Mouse (Mus musculus) cerebellum, postnatal 4 days (tissue): Measurements from ENCODE around the gene Perm1.
A peak's percentile ranks its signal among the peaks of the same experiment; 100 is the strongest.

Source experiments
- DNase-seq, 2 experiments: peaks; one replicate each; pipeline ENCODE4 v3.0.0; 2022; ENCODE audit warnings: low spot score in 2 of 2, mixed read lengths in 1 of 2

Gene Perm1

DNA sequence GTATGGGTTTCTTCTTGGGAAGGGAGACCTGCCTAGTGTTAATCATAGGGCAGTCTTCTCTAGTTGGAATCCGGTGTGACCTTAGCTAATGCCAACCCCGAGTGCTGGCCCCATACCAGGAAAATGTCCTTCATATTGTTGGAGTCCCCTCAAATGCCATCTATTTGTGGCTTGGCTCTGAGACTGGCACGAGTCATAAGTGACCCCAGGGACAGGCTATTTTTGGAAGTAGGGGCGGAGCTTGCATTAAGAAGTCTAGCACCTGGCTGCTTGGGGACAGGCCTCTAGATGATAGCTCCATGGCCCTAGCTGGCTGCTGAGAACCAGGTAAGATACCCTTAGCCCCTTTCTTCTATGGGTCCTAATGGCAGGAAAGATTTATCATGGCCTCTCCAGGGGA lies at the start of gene Perm1:
Gene Perm1, plus strand, starts transcription at position 220 of the 400 bp plus-strand sequence.
- no peak for DNase-seq

DNA sequence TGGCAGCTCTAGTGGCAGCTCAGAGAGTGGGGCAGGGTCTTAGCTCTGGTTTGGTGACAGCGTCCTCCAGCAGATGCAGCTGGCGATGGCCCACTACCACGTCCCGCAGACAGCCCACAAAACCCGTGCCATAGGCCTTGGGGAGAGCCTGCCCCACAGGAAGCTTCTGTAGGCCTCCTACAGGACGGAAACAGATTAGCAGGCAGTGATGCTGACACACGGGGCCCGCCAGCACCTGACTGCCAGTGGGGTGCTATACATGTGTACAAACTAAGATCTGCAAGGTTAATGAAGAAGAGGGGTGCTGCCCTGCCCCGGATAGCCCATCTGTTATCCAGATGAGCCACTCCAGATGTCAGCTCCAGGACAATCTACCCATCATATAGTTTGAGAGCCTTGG lies 49.2 kb upstream of the Perm1 start:
- DNase-seq: no peak

DNA sequence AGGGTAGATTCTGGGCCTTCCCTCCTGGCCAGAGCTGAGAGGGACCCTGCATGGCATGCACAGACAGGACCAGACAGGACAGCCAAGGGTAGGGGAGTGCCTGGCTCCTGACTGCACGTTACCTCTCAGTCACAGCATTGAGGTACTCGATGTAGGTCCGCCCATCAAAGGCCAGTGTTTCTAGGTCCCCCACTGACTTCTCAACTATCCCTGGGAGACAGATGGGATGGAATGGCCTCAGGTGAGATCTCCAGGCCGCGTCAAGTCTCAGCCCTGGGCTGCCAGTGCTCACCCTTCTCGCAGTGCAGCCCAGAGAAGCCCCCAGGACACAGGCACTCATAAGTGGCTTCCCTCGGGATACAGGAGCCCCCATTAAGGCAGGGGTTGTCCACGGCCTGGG lies 47.1 kb upstream of the Perm1 start:
- no peak for DNase-seq

DNA sequence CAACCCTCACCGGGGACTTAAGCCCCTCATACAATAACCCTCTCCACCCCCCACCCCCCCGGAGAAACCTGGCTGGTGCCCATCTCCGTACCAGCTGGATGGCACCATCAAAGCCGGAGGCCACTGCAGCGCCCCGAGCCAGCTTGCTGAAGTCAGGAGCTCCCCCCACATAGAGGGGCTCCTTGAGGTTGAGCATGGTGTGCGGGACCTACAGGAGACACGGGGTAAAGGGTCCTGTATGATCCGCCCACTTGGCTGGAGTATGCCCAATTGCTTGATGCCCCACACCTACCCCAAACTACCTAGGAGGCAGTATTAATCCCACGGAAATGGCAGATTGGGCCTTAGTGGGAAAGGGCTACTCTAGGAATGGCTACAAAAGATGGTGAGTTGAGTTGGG lies 46.5 kb upstream of the Perm1 start:
- DNase-seq: no peak

DNA sequence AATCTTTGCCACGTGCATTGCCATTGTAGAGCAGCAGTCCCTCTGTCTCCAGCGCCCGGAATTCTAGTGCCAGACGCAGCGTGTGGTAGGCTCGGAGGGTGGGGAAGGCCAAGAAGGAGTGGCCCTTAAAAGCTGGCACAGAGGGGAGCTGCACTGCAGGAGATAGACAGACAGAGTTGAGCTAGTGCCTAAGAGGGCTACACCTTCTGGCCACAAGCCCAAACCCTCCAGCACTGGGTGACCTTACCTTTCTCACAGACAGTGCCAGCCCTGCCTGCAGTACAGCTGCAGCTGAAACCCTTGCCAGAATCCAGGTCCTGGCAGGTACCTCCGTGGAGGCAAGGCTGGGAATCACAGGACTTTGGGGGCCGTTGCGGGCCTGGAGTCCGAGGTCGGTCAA lies 43.8 kb upstream of the Perm1 start:
- no peak for DNase-seq

DNA sequence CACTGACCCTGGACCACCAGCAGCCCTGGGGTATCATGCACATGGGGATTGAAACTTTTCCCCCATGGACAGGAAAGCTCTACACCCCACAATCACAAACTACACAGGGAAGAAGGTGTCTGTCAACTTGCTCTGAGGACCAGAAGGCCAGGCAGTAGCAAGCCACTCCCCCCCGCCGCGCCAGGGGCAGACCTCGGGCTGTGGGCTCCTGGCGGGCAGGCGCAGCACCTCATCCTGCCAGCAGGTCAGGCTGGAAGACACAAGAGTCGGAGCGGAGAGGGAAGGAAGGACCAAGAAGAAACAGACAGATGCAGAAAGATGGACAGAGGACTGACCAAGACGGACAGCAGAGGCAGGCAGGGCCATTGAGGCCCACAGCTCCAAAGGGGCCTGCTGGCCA lies 38.0 kb upstream of the Perm1 start:
- no peak for DNase-seq

DNA sequence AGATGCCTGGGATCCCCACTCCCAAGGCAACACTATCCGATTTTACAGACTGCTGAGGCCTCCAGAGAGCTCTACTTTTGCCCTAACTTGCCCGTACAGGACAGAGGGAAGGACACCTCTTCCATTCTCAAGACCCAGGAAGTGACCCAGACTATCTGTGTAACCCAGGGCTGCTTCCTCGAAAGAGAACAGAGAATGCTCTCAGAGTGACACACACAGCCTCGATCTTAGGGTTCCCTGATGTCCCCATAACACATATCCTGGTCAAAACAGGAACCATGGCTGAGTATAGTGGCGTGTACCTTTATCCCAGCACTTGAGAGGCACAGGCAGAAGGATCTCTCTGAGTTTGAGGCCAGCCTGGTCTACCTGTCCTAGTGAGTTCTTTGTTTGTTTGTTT lies 31.9 kb upstream of the Perm1 start:
- DNase-seq: no peak

DNA sequence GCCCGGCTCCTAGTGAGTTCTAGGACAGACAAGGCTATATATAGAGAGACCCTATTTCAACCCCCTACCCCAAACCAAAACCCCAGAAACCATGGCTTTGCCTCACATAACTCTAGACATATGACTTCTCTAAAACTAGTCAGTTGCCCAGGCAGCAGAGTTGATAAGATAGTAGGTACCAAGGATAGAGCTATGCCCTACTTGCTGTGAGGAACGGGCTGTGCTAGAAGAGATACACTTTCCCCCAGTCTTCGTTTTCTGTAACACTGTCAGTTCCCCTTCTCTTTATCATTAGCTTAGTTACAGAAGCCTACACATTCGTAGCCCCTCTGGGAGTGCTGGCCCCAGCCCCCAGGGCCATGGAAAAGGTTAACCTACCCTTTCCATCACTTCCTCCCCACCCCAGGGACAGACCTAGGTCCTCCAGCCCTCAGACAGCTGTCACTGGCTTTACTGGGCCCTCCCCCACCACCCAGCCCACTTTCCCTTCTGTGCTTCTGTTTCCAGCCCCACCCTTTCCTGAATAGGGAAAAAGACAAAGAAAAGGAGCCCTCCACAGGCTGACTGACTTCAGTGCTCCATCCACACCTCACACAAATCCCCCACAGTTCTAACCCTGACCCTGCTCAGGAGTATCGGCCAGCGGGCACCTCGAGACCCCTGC lies 31.2 kb upstream of the Perm1 start:
- no peak for DNase-seq

DNA sequence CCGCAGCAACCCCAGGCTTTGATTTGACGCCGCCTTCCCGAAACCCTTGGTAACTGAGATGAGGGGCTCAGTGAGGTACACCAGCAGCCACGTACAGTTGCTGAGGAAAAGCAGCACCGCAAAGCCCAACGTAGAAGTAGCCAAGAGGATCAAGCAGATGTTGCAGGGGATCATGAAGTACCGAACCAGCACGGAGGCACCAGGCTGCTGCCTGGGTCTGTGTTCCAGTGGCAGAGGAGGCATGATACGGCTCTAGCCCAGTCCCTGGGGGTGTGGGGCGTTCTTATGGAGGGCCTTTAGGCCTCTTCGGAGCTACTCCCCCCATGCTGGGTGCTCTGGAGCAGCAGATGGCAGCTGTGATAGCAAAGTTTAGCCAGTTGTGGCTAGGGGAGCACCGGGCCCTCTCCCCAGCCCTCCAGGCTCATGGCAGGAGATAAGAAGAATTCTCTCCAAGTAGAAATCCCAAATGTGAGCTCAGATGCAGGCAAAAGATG lies 30.2 kb upstream of the Perm1 start:
- DNase-seq: peak in 1 of 2 experiments; percentile 16

DNA sequence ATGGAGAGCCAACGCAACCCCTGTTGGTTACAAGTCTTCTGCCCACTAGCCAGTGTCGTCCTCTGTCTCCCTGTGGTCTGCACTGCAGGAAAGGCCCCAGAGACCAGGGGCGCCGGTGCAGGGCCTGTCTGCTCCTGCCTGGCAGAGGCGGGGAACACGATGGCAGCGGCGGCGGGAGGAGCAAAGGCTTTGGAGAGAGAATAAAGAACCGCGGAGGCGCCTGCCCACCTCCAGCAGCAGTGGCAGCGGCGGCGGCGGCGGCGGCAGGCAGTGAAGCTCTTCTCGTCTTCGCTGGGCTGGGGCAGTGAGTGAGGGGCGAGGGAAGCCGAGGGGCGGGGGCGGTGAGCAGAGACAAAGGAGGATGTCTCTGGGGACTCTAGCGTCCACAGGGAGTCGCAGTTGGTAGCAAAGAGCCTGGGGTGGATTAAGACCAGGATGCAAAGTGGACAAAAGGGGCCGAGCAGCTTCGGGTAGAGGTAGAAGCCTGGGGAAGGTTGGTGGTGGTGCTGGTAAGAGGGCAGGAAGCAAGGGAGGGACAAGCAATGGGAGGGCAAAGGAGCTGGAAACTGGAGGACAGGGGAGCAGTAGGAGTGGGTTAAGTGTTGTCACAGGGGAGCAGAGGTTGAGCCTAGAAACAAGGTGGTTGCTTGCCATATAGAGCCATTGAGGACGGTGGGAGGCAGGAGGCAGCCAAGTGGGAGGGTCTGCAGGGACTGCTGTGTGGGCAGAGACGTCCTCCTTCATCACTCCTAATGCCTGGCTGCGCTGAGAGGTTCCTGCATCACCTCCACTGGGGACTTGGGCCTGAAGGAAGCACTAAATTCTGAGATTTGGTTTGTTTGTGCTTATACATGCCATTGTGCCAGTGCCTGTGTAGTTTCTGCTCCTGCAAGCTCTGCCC lies 29.5 kb upstream of the Perm1 start:
- peak in 1 of 2 experiments; percentile 51 for DNase-seq

DNA sequence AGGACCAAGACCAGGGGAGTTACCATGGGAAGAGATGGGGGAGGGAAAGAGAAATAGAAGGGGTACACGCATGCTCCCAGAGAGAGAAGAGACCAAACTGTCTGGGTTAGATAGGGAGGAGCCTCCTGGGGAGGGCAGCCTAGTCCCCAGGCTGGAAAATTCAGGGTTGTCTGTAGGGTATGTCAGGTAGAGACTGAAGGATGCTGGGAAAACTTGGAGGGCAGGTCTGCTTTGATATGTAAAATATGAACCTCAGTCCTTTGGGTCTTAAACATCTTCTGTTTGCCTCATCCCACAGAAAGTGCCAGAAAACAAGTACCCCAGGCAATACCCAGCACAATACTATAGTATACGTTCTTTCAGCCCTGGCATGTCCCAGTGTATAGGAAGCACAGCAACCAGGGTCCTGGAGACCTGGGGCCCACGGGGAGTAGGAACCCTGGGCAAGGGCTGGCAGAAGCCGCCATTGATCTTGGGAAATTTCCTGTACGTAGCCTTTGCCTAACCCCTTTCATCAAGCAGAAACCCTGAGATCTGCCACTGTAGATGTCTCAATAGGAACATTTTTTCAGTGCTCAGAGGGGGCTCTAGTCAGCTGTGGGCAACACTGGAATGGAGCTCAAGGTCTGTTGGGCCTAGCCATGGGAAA lies 27.4 kb upstream of the Perm1 start:
- DNase-seq: no peak

DNA sequence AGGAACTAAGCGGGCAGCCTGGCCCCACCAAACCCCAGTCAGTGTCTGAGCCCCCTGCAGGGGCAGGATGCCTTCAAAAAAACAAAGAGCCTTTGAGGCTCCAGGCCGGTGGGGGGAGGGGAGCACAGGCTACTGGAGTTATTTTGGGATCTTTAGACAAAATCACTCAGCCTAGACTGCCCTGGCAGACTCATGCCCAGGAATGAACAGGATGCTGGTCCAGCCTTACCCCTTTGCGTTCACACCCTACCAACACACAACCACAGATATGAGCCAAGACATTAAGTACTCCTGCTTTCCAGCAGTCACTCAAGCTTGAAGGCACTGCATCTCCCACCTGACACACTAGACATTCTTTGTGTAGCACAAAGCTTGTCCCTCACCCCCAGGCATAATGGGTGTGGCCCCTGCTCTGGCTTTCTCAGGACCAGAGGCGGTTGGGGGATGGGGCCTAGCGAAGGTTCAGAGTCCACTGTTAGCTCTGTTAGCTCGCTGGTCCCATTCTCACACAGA lies 26.8 kb upstream of the Perm1 start:
- DNase-seq: peak in 1 of 2 experiments; percentile 53

DNA sequence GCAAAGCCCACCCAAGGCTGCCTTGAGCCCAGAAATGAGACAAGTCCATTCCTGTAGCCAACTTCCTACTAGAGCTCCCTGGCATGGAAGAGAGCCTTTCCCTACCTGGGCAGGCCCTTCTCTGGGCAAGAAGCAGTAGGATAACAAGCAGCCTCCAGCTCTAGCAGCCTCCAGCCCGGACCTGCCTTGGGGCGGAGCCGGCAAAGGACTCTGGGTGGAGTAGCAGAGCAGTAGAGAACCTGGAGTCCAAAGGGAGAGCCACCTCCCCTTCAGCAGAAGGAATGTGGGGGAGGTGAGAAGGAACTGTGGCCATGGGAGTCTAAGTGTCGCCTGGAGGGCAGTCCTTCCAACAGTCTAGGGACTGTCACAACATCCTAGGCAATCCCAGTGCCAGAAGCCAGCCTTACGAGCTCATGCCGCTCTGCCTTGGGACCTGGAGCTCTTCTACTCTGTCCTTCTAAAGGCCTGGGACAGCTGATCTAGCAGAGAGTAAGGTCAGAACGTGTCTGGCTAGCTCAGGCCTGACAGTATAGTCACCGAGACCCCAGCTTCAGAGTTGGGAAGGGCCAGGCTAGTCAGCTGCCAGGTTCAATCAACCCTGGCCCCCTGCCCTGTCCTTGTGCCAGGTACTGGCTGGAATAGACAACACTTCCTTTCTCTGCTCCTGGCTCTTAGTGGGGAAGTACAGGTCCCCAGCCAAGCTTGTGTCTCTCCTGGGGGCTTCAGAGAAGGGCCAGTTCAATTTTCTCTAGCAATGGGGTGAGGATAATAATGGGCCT lies 23.1 kb upstream of the Perm1 start:
- peak in 1 of 2 experiments; percentile 72 for DNase-seq

DNA sequence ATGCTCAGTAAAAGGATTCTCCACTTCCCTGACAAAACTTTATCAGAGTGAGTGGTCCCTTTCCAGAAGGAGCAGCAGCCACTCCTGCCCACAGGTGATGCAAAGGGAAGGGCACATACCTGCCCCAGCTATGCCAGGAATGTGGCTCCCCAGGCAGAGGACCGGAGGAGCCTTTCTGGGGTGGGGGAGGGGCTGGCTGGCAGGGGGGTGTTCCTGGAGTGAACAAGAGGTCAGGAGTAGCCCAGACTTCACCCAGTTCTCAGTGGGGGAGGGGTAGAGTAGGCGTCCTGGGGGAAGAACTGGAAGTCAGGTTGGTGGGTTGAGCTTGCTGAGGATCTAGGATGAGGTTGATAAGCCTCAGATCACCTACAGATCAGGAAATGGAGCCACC lies 22.5 kb upstream of the Perm1 start:
- DNase-seq: no peak

DNA sequence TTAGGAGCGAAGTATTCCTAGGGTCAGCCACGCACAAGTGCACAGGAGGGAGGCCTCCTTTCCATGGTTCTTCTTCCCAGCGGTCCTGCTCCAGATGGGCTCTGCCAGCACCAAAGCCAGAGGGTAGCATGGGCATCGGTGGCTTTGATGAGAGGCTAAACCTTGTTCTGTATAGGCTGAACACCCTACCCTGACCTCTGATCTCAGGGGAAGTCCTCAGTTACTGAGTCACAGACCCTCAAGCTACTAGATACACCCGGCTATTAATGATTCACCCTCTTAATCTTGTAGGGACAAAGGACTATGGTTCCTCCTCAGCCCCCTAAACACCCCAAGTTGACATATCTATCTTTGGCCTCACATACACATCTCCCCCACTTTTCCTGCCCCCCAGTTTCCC lies 21.8 kb upstream of the Perm1 start:
- DNase-seq: no peak

DNA sequence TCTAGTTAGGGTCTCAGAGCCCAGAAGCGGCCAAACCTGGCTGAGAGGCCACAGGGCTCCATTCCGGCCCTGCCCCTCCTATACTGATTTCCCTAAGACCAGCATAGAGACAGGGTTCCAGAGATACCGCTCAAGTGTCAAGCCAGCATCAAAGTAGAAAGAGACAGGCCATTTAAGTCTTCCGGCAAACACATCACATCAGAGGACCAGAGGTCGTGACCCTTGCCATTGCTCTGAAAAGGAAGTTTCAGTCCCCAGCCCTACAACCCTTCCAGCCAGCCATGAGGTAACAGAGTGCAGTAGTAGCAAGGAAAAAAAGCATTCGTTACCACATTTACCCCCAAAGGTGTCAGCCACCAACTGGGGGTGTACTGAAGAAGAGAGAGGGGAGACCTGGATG lies 21.3 kb upstream of the Perm1 start:
- DNase-seq: no peak

DNA sequence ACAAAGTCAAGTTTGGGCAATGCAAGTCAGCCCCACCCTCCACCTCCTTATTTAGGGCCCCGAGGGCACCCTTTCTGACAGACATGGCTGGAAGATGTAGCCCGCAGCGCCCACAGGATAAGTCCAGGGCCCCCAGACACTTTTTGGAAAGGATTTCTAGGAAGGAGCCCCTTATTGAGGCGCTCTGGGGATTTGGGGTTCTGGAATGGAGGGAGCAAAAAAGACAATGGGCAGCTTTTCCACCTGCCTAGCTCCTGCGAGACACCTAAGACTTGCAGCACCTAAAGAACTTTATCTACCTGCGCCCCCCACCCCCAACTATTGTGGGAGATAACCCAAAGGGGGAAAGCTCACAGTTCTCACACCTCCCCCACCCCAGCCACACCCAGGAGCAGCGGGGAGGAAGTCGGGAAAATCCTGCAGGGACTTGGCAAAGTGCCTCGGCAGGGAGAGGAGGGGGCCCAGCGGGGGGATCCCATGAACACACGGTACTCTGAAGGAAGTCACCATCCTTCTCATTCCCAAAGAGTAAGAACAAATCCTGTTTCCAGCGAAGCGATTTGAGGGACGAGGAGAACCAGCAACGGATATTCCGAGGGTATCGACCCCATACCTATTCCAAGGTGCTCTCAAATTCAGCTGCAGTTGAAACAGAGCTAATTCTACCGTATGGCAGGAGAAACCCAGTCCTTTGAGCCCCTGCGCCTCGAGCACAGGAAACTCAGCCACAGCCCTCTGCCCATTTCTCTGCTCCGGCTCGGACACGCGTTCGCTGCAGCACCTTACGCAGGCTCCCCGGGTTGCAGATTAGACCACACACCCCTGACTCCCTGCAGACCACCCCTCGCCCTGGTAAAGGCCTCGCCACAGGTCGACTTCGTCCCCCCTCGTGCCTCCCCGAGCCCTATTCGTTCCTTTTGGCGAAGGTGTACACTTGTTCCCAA lies 19.5 kb upstream of the Perm1 start:
- DNase-seq: peak in 1 of 2 experiments; percentile 44

DNA sequence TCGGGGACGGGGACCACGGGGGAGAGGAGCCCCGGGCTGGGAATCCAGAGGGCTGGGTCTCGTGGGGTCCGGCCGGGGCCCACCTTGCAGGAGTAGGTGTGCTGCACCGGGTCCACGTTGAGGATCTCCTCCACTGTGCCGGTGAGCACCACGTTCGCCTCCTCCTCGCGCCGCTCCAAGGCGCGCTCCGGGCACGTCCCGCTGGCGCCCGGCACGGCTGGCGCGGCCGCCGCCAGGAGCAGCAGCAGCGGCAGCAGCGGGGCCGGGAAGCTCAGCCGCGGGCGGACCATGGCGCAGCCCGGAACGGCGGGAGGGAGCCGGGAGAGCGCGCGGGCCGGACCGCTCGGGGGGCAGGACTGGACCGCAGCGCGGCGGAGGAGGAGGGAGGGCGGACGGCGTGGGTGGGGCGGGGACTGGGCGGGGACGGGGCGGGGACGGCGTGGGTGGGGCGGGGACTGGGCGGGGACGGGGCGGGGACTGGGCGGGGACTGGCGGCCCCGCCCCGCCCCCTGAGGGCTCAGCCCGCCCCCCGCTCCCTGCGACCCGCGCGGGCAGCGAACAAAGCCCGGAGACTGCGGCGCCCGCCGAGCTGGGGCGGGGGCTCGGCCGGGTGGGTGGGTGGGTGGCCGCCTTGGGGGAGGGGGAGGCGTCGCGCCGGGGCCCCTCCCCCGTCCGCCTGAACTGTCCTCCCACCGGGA lies 18.4 kb upstream of the Perm1 start, which contains the start of gene Agrn:
Gene Agrn, minus strand, starts transcription at position 358 of the 698 bp plus-strand sequence.
- DNase-seq: peak in 1 of 2 experiments; percentile 69

DNA sequence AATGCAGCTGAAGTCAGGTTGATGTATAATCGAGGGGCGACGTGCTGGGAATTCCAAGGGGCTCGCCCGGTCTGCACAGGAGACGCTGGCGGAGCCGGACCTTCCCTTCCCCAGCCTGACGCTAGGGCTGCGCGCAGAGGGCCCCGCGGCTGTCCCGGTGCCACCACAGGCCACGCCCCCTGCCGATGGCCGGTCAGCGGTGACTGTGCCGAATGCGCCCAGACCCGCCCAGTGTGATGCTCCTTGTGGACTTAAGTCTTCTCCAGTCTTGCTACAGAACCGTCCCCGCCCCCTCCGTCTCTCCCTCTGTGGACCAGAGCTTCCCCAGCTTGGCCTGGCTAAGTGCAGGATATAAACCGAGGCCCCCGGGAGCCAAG lies 17.9 kb upstream of the Perm1 start:
- peak; percentile 74 to 87 for DNase-seq
